Mouse (Mus musculus) limb, embryonic 14.5 days (tissue): ENCODE data around the gene Arid4b. TPM values are rescaled to one million over a fixed set of nuclear protein-coding genes. Genes with fewer than 3 reads are reported as not detected.

Experiments used
- ATAC-seq: fragments of 200-750 bp; cut with Nextera tagmentation; 2 replicates; pipeline ENCODE4 v1.8.0; 2017; ENCODE audit warnings: low read depth, moderate number of reproducible peaks, moderate TSS enrichment; ENCODE audit not compliant: low FRiP score
- DNase-seq: peaks from one replicate; pipeline ENCODE4 v3.0.0-alpha.2; 2015; ENCODE audit warnings: low spot score
- H3K27ac ChIP-seq: fragments of 300-500 bp; sonication (generic); replicated peaks from 2 replicates; pipeline ENCODE4 v1.5.1; 2014; ENCODE audit warnings: low read depth, mild to moderate bottlenecking, low read length, moderate library complexity, mixed read lengths
- H3K27me3 ChIP-seq: fragments of 300-500 bp; sonication (generic); 2 replicates; pipeline ENCODE4 v1.6.1; 2014; ENCODE audit warnings: low read length, mixed read lengths; ENCODE audit not compliant: control insufficient read depth, insufficient read depth
- H3K36me3 ChIP-seq: fragments of 300-500 bp; sonication (generic); 2 replicates; pipeline ENCODE4 v1.6.1; 2014; ENCODE audit warnings: mild to moderate bottlenecking, low read length, moderate library complexity, mixed read lengths; ENCODE audit not compliant: control insufficient read depth, insufficient read depth
- H3K4me1 ChIP-seq: fragments of 300-500 bp; sonication (generic); 2 replicates; pipeline ENCODE4 v1.6.1; 2014; ENCODE audit warnings: antibody characterized with exemption, low read length, mixed read lengths; ENCODE audit not compliant: control insufficient read depth, insufficient read depth
- H3K4me2 ChIP-seq: fragments of 300-500 bp; sonication (generic); replicated peaks from 2 replicates; pipeline ENCODE4 v1.6.1; 2014; ENCODE audit warnings: low read depth, mild to moderate bottlenecking, low read length, moderate library complexity; ENCODE audit not compliant: severe bottlenecking
- H3K4me3 ChIP-seq: fragments of 300-500 bp; sonication (generic); replicated peaks from 2 replicates; pipeline ENCODE4 v1.5.1; 2014; ENCODE audit warnings: low read length
- H3K9ac ChIP-seq: fragments of 300-500 bp; sonication (generic); 2 replicates; pipeline ENCODE4 v1.6.1; 2014; ENCODE audit warnings: mild to moderate bottlenecking, low read depth, low read length, moderate library complexity; ENCODE audit not compliant: severe bottlenecking
- H3K9me3 ChIP-seq: fragments of 300-500 bp; sonication (generic); 2 replicates; pipeline ENCODE4 v1.6.1; 2016; ENCODE audit warnings: low read length; ENCODE audit not compliant: control insufficient read depth
- POLR2A ChIP-seq: fragments of 200-500 bp; IDR thresholded peaks from 2 replicates; pipeline ENCODE4 v1.8.0; 2012; ENCODE audit warnings: inconsistent platforms, mild to moderate bottlenecking, moderate library complexity, borderline replicate concordance; ENCODE audit not compliant: insufficient read depth, insufficient read length; ENCODE audit errors: extremely low read depth
- WGBS: fragments of 180-500 bp; shearing (Covaris S2); extraction: QIAGEN DNeasy Blood & Tissue Kit; methylation state at CpG from one replicate; pipeline ENCODE4 v1.1.7; 2014; 5-methylcytosine and 5-hydroxymethylcytosine counted together
- polyA plus RNA-seq, 2 experiments: library from polyadenylated mRNA; depleted of rRNA in 1 of 2; stranded (reverse) in 1 of 2; unstranded in 1 of 2; fragments of >200 nt; fragmentation: Nextera tagmentation in 1 of 2; extraction: Ambion mirVana in 1 of 2; gene quantifications; 2 replicates each; pipeline versions ENCODE4 v1.2.1 to v1.2.3; 2012 to 2014

The Arid4b gene
- polyA plus RNA-seq, 2 experiments, result 25.9 to 68.8 TPM

DNA sequence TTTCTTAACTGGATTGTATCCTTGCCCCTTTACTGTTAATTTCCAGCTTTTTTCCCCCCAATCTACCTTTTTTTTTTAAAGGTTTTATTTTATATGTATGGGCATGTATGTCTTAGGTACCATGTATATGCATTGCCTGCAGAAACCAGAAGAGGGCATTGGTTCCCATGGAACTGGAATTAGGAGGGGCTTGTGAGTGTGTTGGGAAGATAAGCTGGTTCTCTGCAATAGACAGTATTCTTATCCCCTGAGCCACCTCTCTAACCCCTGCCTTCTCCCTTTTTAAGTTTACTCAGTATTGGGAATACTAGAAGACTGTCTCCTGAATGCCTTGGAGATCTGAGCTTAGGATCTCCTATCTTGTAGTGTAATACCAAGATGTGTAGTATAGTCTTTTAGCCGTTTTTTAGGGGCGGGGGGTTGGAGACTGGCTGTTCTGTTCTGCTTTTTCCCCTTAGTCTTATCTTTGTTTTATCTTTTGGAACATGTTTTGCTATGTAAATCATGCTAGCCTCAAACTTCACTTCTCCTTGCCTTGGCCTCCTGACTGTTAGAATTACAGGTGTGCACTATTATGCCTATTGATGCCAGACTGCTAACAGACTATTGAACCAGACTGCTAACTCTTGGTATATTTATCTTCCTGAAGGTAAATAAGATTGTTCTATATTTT, 79.4 kb downstream of the Arid4b start:
- Histone ChIP-seq H3K4me2 (no peak overlapping the region), H3K9me3 (no peaks in the 10 kb centered on the region), H3K4me1 (no peaks in the 10 kb centered on the region), H3K36me3 (peaks cover 35% of the 10 kb centered on the region), H3K9ac (no peak overlapping the region), H3K4me3 (no peak overlapping the region), H3K27ac (no peak overlapping the region), H3K27me3 (no peaks in the 10 kb centered on the region)
- 87% methylated on average over 2 of the region's 2 CpGs for WGBS
- ATAC-seq, result no peak
- no peak for DNase-seq
- TF ChIP-seq POLR2A, result no peak

DNA sequence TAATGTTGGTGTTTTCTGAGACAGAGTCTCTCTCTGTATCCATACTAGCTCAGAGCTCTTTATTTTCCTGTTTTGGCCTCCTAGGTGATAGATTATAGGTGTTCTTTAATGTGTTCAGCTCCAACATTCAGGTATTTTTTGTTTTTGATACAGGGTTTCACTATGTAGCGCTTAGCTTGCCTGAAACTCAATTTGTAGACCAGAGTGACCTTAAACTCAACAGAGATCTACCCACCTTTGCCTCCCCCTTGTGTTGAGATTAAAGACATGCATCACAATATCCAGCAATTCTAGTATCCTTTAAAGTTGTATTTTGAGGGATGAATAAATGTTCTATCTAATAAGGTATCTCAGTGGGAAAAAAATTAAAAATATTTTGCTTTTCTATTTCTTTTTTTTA, 115.0 kb downstream of the Arid4b start:
- Histone ChIP-seq H3K9ac (no peak overlapping the region), H3K4me1 (no peaks in the 10 kb centered on the region), H3K4me2 (no peak overlapping the region), H3K27ac (no peak overlapping the region), H3K9me3 (no peaks in the 10 kb centered on the region), H3K4me3 (no peak overlapping the region), H3K27me3 (no peaks in the 10 kb centered on the region), H3K36me3 (peaks cover 25% of the 10 kb centered on the region)
- peak; percentile 11 for DNase-seq
- peak; percentile 41; the same call in 1 of the 2 replicates for ATAC-seq
- 82% methylated on average over 1 of the region's 1 CpGs for WGBS
- TF ChIP-seq POLR2A, result no peak

GRCm38 (mm10) chr13:14179669-14180068, 116.6 kb downstream of the Arid4b start:
- peaks cover 27% of the 10 kb centered on the region for H3K36me3 ChIP-seq
- H3K27me3 ChIP-seq, result no peaks in the 10 kb centered on the region
- H3K4me2 ChIP-seq, result no peak overlapping the region
- ATAC-seq (no peak), DNase-seq (no peak)
- H3K9me3 ChIP-seq, result no peaks in the 10 kb centered on the region
- WGBS, result 82% methylated on average over 3 of the region's 3 CpGs
- no peak overlapping the region for H3K27ac ChIP-seq
- no peak overlapping the region for H3K9ac ChIP-seq
- H3K4me1 ChIP-seq, result no peaks in the 10 kb centered on the region
- no peak overlapping the region for H3K4me3 ChIP-seq
- no peak for TF ChIP-seq POLR2A

GRCm38 (mm10) chr13:14245946-14246345, 182.9 kb downstream of the Arid4b start:
- Histone ChIP-seq H3K27me3 (no peaks in the 10 kb centered on the region), H3K27ac (no peak overlapping the region), H3K9me3 (no peaks in the 10 kb centered on the region), H3K36me3 (no peaks in the 10 kb centered on the region), H3K4me3 (no peak overlapping the region), H3K9ac (no peak overlapping the region), H3K4me1 (no peaks in the 10 kb centered on the region), H3K4me2 (no peak overlapping the region)
- ATAC-seq, result no peak
- TF ChIP-seq POLR2A, result no peak
- no peak for DNase-seq
- WGBS, result 57% methylated on average over 2 of the region's 2 CpGs

Other genes with a start within 250 kb of the Arid4b start
- 42.0 and 56.6 TPM in 2 replicates for gene B3galnt2, start 108.8 kb upstream of the Arid4b start, polyA plus RNA-seq (2012; rRNA removed)
- gene B3galnt2, start 108.8 kb upstream of the Arid4b start, polyA plus RNA-seq (2014; fragmentation: Nextera tagmentation; extraction: Ambion mirVana), result 38.1 and 40.5 TPM in 2 replicates
- 111 and 116 TPM in 2 replicates for gene Tbce, start 23.6 kb upstream of the Arid4b start, polyA plus RNA-seq (2012; rRNA removed)
- 48.4 and 54.7 TPM in 2 replicates for gene Tbce, start 23.6 kb upstream of the Arid4b start, polyA plus RNA-seq (2014; fragmentation: Nextera tagmentation; extraction: Ambion mirVana)
- gene Ggps1, start 256 bp downstream of the Arid4b start, polyA plus RNA-seq (2012; rRNA removed), result 31.7 and 35.9 TPM in 2 replicates
- 48.2 and 55.9 TPM in 2 replicates for gene Ggps1, start 256 bp downstream of the Arid4b start, polyA plus RNA-seq (2014; fragmentation: Nextera tagmentation; extraction: Ambion mirVana)